Mouse (Mus musculus): ENCODE measurements around the gene Phf24. TPM values are rescaled to one million over a fixed set of nuclear protein-coding genes. Genes with fewer than 3 reads are reported as not detected.

Phf24 gene
- total and polyA plus RNA-seq, 2 experiments = 0.13 to 0.18 TPM

- H3K36me3 ChIP-seq (ENCODE audit: control insufficient read depth, insufficient read depth, low read length) = no peaks in the 10 kb centered on the region
- H3K27ac ChIP-seq (replicated peaks; ENCODE audit: insufficient read depth, low read depth, low read length) = no peak overlapping the region
- H3K4me1 ChIP-seq (ENCODE audit: control insufficient read depth, insufficient read depth, low read length) = no peaks in the 10 kb centered on the region
- no peak overlapping the region; the same call in 1 of the 2 replicates for H3K4me3 ChIP-seq (ENCODE audit: insufficient read depth, low read depth, low read length)
- 11% methylated on average over 22 of the region's 22 CpGs for WGBS
- TF ChIP-seq CTCF (IDR thresholded peaks at IDR 0.05; ENCODE audit: low read depth, low read length) = peak; percentile 15; the same call in 1 of the 2 replicates
- no peak for TF ChIP-seq POLR2A (IDR thresholded peaks at IDR 0.05; ENCODE audit: extremely low read depth, insufficient read depth, low read length)
- DNase-seq (ENCODE audit: extremely low read depth, low read depth, low spot score) = no peak
- no peaks in the 10 kb centered on the region for H3K79me2 ChIP-seq (ENCODE audit: control insufficient read depth, insufficient read depth, low read length)
- no peaks in the 10 kb centered on the region for H3K27me3 ChIP-seq (ENCODE audit: control insufficient read depth, insufficient read depth, low read length)
- H3K9ac ChIP-seq (ENCODE audit: low read depth, low read length) = no peak overlapping the region
Measured at GRCm38 (mm10) chr4:42933630-42934029, 17.2 kb downstream of the Phf24 start.

GRCm38 (mm10) chr4:42941396-42941795 is 24.9 kb downstream of the Phf24 start:
- H3K79me2 ChIP-seq (ENCODE audit: control insufficient read depth, insufficient read depth, low read length) = no peaks in the 10 kb centered on the region
- no peak overlapping the region for H3K27ac ChIP-seq (replicated peaks; ENCODE audit: insufficient read depth, low read depth, low read length)
- no peak overlapping the region for H3K4me3 ChIP-seq (ENCODE audit: insufficient read depth, low read depth, low read length)
- TF ChIP-seq CTCF (IDR thresholded peaks at IDR 0.05; ENCODE audit: low read depth, low read length) (no peak), POLR2A (IDR thresholded peaks at IDR 0.05; ENCODE audit: extremely low read depth, insufficient read depth, low read length) (no peak)
- DNase-seq (ENCODE audit: extremely low read depth, low read depth, low spot score) = no peak
- 79% methylated on average over 7 of the region's 7 CpGs for WGBS
- no peaks in the 10 kb centered on the region for H3K4me1 ChIP-seq (ENCODE audit: control insufficient read depth, insufficient read depth, low read length)
- H3K36me3 ChIP-seq (ENCODE audit: control insufficient read depth, insufficient read depth, low read length) = no peaks in the 10 kb centered on the region
- no peak overlapping the region for H3K9ac ChIP-seq (ENCODE audit: low read depth, low read length)
- H3K27me3 ChIP-seq (ENCODE audit: control insufficient read depth, insufficient read depth, low read length) = no peaks in the 10 kb centered on the region

- no peaks in the 10 kb centered on the region for H3K4me1 ChIP-seq (ENCODE audit: control insufficient read depth, insufficient read depth, low read length)
- no peak overlapping the region for H3K9ac ChIP-seq (ENCODE audit: low read depth, low read length)
- H3K27me3 ChIP-seq (ENCODE audit: control insufficient read depth, insufficient read depth, low read length) = no peaks in the 10 kb centered on the region
- 84% methylated on average over 5 of the region's 5 CpGs for whole genome bisulfite sequencing
- no peak overlapping the region for H3K27ac ChIP-seq (replicated peaks; ENCODE audit: insufficient read depth, low read depth, low read length)
- H3K4me3 ChIP-seq (ENCODE audit: insufficient read depth, low read depth, low read length) = no peak overlapping the region
- DNase-seq (ENCODE audit: extremely low read depth, low read depth, low spot score) = no peak
- TF ChIP-seq POLR2A (IDR thresholded peaks at IDR 0.05; ENCODE audit: extremely low read depth, insufficient read depth, low read length) (no peak), CTCF (IDR thresholded peaks at IDR 0.05; ENCODE audit: low read depth, low read length) (no peak)
- H3K36me3 ChIP-seq (ENCODE audit: control insufficient read depth, insufficient read depth, low read length) = no peaks in the 10 kb centered on the region
- H3K79me2 ChIP-seq (ENCODE audit: control insufficient read depth, insufficient read depth, low read length) = no peaks in the 10 kb centered on the region
Measured at GRCm38 (mm10) chr4:42943341-42943740, 26.9 kb downstream of the Phf24 start.

GRCm38 (mm10) chr4:42944185-42944584 is 27.7 kb downstream of the Phf24 start:
- TF ChIP-seq POLR2A (IDR thresholded peaks at IDR 0.05; ENCODE audit: extremely low read depth, insufficient read depth, low read length) (no peak), CTCF (IDR thresholded peaks at IDR 0.05; ENCODE audit: low read depth, low read length) (no peak)
- Histone ChIP-seq H3K4me1 (ENCODE audit: control insufficient read depth, insufficient read depth, low read length) (peaks cover 3% of the 10 kb centered on the region; the same call in 1 of the 2 replicates), H3K79me2 (ENCODE audit: control insufficient read depth, insufficient read depth, low read length) (no peaks in the 10 kb centered on the region), H3K9ac (ENCODE audit: low read depth, low read length) (no peak overlapping the region), H3K4me3 (ENCODE audit: insufficient read depth, low read depth, low read length) (no peak overlapping the region), H3K36me3 (ENCODE audit: control insufficient read depth, insufficient read depth, low read length) (no peaks in the 10 kb centered on the region), H3K27me3 (ENCODE audit: control insufficient read depth, insufficient read depth, low read length) (no peaks in the 10 kb centered on the region), H3K27ac (replicated peaks; ENCODE audit: insufficient read depth, low read depth, low read length) (no peak overlapping the region)
- no peak for DNase-seq (ENCODE audit: extremely low read depth, low read depth, low spot score)
- 85% methylated on average over 9 of the region's 9 CpGs for WGBS

GRCm38 (mm10) chr4:42945043-42945442 is 28.6 kb downstream of the Phf24 start:
- no peaks in the 10 kb centered on the region for H3K27me3 ChIP-seq (ENCODE audit: control insufficient read depth, insufficient read depth, low read length)
- TF ChIP-seq CTCF (IDR thresholded peaks at IDR 0.05; ENCODE audit: low read depth, low read length) = no peak
- TF ChIP-seq POLR2A (IDR thresholded peaks at IDR 0.05; ENCODE audit: extremely low read depth, insufficient read depth, low read length) = no peak
- under 1% methylated on average over 6 of the region's 6 CpGs for WGBS

GRCm38 (mm10) chr4:42945445-42945844 is 29.0 kb downstream of the Phf24 start:
- Histone ChIP-seq H3K79me2 (ENCODE audit: control insufficient read depth, insufficient read depth, low read length) (no peaks in the 10 kb centered on the region), H3K4me1 (ENCODE audit: control insufficient read depth, insufficient read depth, low read length) (peaks cover 6% of the 10 kb centered on the region; the same call in 1 of the 2 replicates), H3K9ac (ENCODE audit: low read depth, low read length) (no peak overlapping the region), H3K36me3 (ENCODE audit: control insufficient read depth, insufficient read depth, low read length) (no peaks in the 10 kb centered on the region), H3K4me3 (ENCODE audit: insufficient read depth, low read depth, low read length) (no peak overlapping the region), H3K27ac (replicated peaks; ENCODE audit: insufficient read depth, low read depth, low read length) (no peak overlapping the region), H3K27me3 (ENCODE audit: control insufficient read depth, insufficient read depth, low read length) (no peaks in the 10 kb centered on the region)
- 90% methylated on average over 3 of the region's 3 CpGs for whole genome bisulfite sequencing
- TF ChIP-seq CTCF (IDR thresholded peaks at IDR 0.05; ENCODE audit: low read depth, low read length) (no peak), POLR2A (IDR thresholded peaks at IDR 0.05; ENCODE audit: extremely low read depth, insufficient read depth, low read length) (no peak)
- DNase-seq (ENCODE audit: extremely low read depth, low read depth, low spot score) = no peak

More at GRCm38 (mm10) chr4:42945043-42945442, 28.6 kb downstream of the Phf24 start:
- Histone ChIP-seq H3K4me3 (ENCODE audit: insufficient read depth, low read depth, low read length) (no peak overlapping the region), H3K79me2 (ENCODE audit: control insufficient read depth, insufficient read depth, low read length) (no peaks in the 10 kb centered on the region), H3K9ac (ENCODE audit: low read depth, low read length) (no peak overlapping the region), H3K27ac (replicated peaks; ENCODE audit: insufficient read depth, low read depth, low read length) (no peak overlapping the region), H3K4me1 (ENCODE audit: control insufficient read depth, insufficient read depth, low read length) (peaks cover 4% of the 10 kb centered on the region; the same call in 1 of the 2 replicates), H3K36me3 (ENCODE audit: control insufficient read depth, insufficient read depth, low read length) (no peaks in the 10 kb centered on the region)
- DNase-seq (ENCODE audit: extremely low read depth, low read depth, low spot score) = peak; percentile 41

Measured in liver, adult 2 months (tissue).